Comparison of ENCODE assay signal across 8 mouse cellular contexts in genomic region chr14:56778933-56779300, GRCm38 (mm10). TPM values are rescaled to one million over a fixed set of nuclear protein-coding genes. Genes with fewer than 3 reads are reported as not detected.
A peak's percentile ranks its signal among the peaks of the same experiment; 100 is the strongest.
DNase-seq lines count a peak whose midpoint lies in the region; ATAC-seq and TF ChIP-seq lines count a peak whose summit lies in the region.

No protein-coding gene starts in this region.

- dilution Hi-C loops in CH12.LX (cut with MboI; ENCODE audit: extremely low pct_ligation_motif_present, extremely low pct_unique_long_range_greater_than_20kb, low sequenced_read_pairs): no loop called here

- H3K4me1 ChIP-seq in heart, adult 2 months (ENCODE audit: control insufficient read depth, insufficient read depth, low read length): peaks cover 5% of the 10 kb centered on the region; the same call in 1 of the 2 replicates
- H3K4me1 ChIP-seq in CH12.LX (ENCODE audit: control insufficient read depth in 1 of 2, insufficient read depth in 2 of 2): peaks cover 0 to 21% of the 10 kb centered on the region in 2 experiments; a peak in 2 of 4 replicates
- H3K4me1 ChIP-seq in forebrain, embryonic 13.5 days: peaks cover 25% of the 10 kb centered on the region
- H3K4me1 ChIP-seq in liver, embryonic 15.5 days (replicated peaks): peaks cover 39% of the 10 kb centered on the region

- in situ Hi-C loops in CH12.LX (cut with MboI; ENCODE audit: low pct_ligation_motif_present, low pct_unique_long_range_greater_than_20kb, low sequenced_read_pairs): loop anchor here (25.0 kb wide), 1 partner anchor 392 kb away; no protein-coding TSS in a partner anchor

- H3K9me3 ChIP-seq in CH12.LX (replicated peaks; ENCODE audit: low read length): no peaks in the 10 kb centered on the region
- H3K9me3 ChIP-seq in forebrain, embryonic 13.5 days (replicated peaks): no peaks in the 10 kb centered on the region
- no peaks in the 10 kb centered on the region for H3K9me3 ChIP-seq in liver, embryonic 15.5 days (replicated peaks)

- TF ChIP-seq RAD21 in CH12.LX (IDR thresholded peaks at IDR 0.05; ENCODE audit: low read depth, low read length): no peak

- H3K79me2 ChIP-seq in heart, adult 2 months (replicated peaks; ENCODE audit: control insufficient read depth, insufficient read depth, low read length): peaks cover 1% of the 10 kb centered on the region; the same call in 1 of the 2 replicates
- peaks cover 39% of the 10 kb centered on the region for H3K79me2 ChIP-seq in CH12.LX (replicated peaks; ENCODE audit: control insufficient read depth, extremely low read depth, insufficient read depth, poor library complexity, severe bottlenecking)

- TF ChIP-seq POLR2A in heart, adult 2 months (IDR thresholded peaks at IDR 0.05; ENCODE audit: insufficient read depth, low read depth, low read length): no peak
- no peak for TF ChIP-seq POLR2A in CH12.LX (IDR thresholded peaks at IDR 0.05; ENCODE audit: low read depth, low read length)

- H3K9ac ChIP-seq in heart, adult 2 months (ENCODE audit: low read depth, low read length): no peak overlapping the region
- peak overlapping the region; percentile 50 for H3K9ac ChIP-seq in CH12.LX (ENCODE audit: insufficient read depth, low read depth)
- H3K9ac ChIP-seq in forebrain, embryonic 13.5 days: peak overlapping the region; percentile 57
- H3K9ac ChIP-seq in liver, embryonic 15.5 days: peak overlapping the region; percentile 97

- WGBS in heart, adult 2 months: 25% methylated on average over 3 of the region's 3 CpGs
- WGBS in forebrain, embryonic 13.5 days: 54% methylated on average over 3 of the region's 3 CpGs
- 24% methylated on average over 3 of the region's 3 CpGs for WGBS in liver, embryonic 15.5 days (ENCODE audit: insufficient replicate concordance)

- no peak for DNase-seq in heart, adult 2 months
- DNase-seq in heart, adult 18-20 months: no peak
- DNase-seq in CH12.LX (ENCODE audit: extremely low read depth): peak; percentile 17
- no peak for DNase-seq in thymus, postnatal 4 days
- no peak for DNase-seq in cerebellum, postnatal 36 days
- no peak for DNase-seq in thymus, postnatal 14 days

- peak overlapping the region; percentile 92 for H3K27ac ChIP-seq in heart, adult 2 months
- H3K27ac ChIP-seq in CH12.LX (ENCODE audit: insufficient read depth, low read depth): no peak overlapping the region
- H3K27ac ChIP-seq in forebrain, embryonic 13.5 days: peak overlapping the region; percentile 95
- peak overlapping the region; percentile 93 for H3K27ac ChIP-seq in liver, embryonic 15.5 days (replicated peaks)

- no peaks in the 10 kb centered on the region for H3K27me3 ChIP-seq in heart, adult 2 months (ENCODE audit: control insufficient read depth, insufficient read depth, low read length)
- no peaks in the 10 kb centered on the region for H3K27me3 ChIP-seq in CH12.LX (replicated peaks)
- H3K27me3 ChIP-seq in forebrain, embryonic 13.5 days: no peaks in the 10 kb centered on the region
- H3K27me3 ChIP-seq in liver, embryonic 15.5 days: no peaks in the 10 kb centered on the region

- TF ChIP-seq EP300 in heart, adult 2 months (IDR thresholded peaks at IDR 0.05; ENCODE audit: insufficient read depth, low read depth, low read length): no peak
- no peak for TF ChIP-seq EP300 in CH12.LX (IDR thresholded peaks at IDR 0.05; ENCODE audit: low read length)

- H3K36me3 ChIP-seq in heart, adult 2 months (ENCODE audit: control insufficient read depth, insufficient read depth, low read length): no peaks in the 10 kb centered on the region; the same call in 1 of the 2 replicates
- peaks cover 0 to 3% of the 10 kb centered on the region in 2 experiments for H3K36me3 ChIP-seq in CH12.LX (replicated peaks in 1 of 2; ENCODE audit: control insufficient read depth in 1 of 2, insufficient read depth in 1 of 2, low read length in 1 of 2)
- no peaks in the 10 kb centered on the region for H3K36me3 ChIP-seq in forebrain, embryonic 13.5 days (ENCODE audit: poor library complexity, severe bottlenecking)
- H3K36me3 ChIP-seq in liver, embryonic 15.5 days (replicated peaks): peaks cover under 1% of the 10 kb centered on the region; the same call in 1 of the 2 replicates

- TF ChIP-seq CTCF in heart, adult 2 months (IDR thresholded peaks at IDR 0.05): no peak
- TF ChIP-seq CTCF in CH12.LX (conservative IDR thresholded peaks at IDR 0.05 in 1 of 2, IDR thresholded peaks at IDR 0.05 in 1 of 2; ENCODE audit: low read depth in 2 of 2, low read length in 2 of 2): no peak

- peak overlapping the region; percentile 52 for H3K4me2 ChIP-seq in CH12.LX (ENCODE audit: insufficient read depth, low read depth, poor library complexity, severe bottlenecking)
- peak overlapping the region; percentile 80 for H3K4me2 ChIP-seq in forebrain, embryonic 13.5 days
- H3K4me2 ChIP-seq in liver, embryonic 15.5 days: peak overlapping the region; percentile 73

- peak; percentile 26 for ATAC-seq in forebrain, embryonic 13.5 days
- no peak for ATAC-seq in liver, embryonic 15.5 days (ENCODE audit: insufficient read depth)

- peak overlapping the region; percentile 97 for H3K4me3 ChIP-seq in heart, adult 2 months
- H3K4me3 ChIP-seq in CH12.LX (replicated peaks in 1 of 3; ENCODE audit: low read depth in 2 of 3, low read length in 2 of 3, poor library complexity in 1 of 3): peak overlapping the region; percentile 49 to 99 (median 54)
- H3K4me3 ChIP-seq in forebrain, embryonic 13.5 days: peak overlapping the region; percentile 96
- H3K4me3 ChIP-seq in liver, embryonic 15.5 days (replicated peaks): peak overlapping the region; percentile 86

- intact Hi-C loops in heart, adult 2 months (cut with DNase I): loop anchor here (1.0 to 10.0 kb wide), 3 partner anchors 32 to 204 kb away; partner anchors contain the start of genes Cenpj, Mphosph8, Parp4 and Zmym5

TF ChIP-seq in CH12.LX, 34 proteins besides CTCF, POLR2A, EP300 and RAD21:
- TF ChIP-seq NELFE (IDR thresholded peaks at IDR 0.05; ENCODE audit: low read depth, low read length) (no peak), MAFK (IDR thresholded peaks at IDR 0.05; ENCODE audit: insufficient replicate concordance, low read length) (no peak), JUND (conservative IDR thresholded peaks at IDR 0.05; ENCODE audit: low read depth, low read length) (0 out of 2 replicates have a peak, but pooled peaks have one; percentile 3), JUN (IDR thresholded peaks at IDR 0.05; ENCODE audit: insufficient read depth, low read depth, low read length) (no peak), KAT2A (IDR thresholded peaks at IDR 0.05; ENCODE audit: insufficient replicate concordance, low read length) (no peak), UBTF (IDR thresholded peaks at IDR 0.05; ENCODE audit: low read depth, low read length) (no peak), ZC3H11A (IDR thresholded peaks at IDR 0.05; ENCODE audit: low read depth, low read length) (no peak), PAX5 (IDR thresholded peaks at IDR 0.05; ENCODE audit: low read length) (no peak), MAZ (IDR thresholded peaks at IDR 0.05; ENCODE audit: low read depth, low read length) (no peak), NRF1 (IDR thresholded peaks at IDR 0.05; ENCODE audit: low read depth, low read length) (no peak), POLR2AphosphoS2 (IDR thresholded peaks at IDR 0.05; ENCODE audit: low read depth, low read length) (no peak), TCF12 (IDR thresholded peaks at IDR 0.05; ENCODE audit: low read depth, low read length) (no peak), MAX (IDR thresholded peaks at IDR 0.05; ENCODE audit: low read length) (no peak), MXI1 (IDR thresholded peaks at IDR 0.05; ENCODE audit: low read depth, low read length) (no peak), ZMIZ1 (IDR thresholded peaks at IDR 0.05; ENCODE audit: low read depth, low read length) (no peak), CHD1 (IDR thresholded peaks at IDR 0.05; ENCODE audit: low read depth, low read length) (0 out of 2 replicates have a peak, but pooled peaks have one; percentile 56), GABPA (IDR thresholded peaks at IDR 0.05; ENCODE audit: insufficient replicate concordance, low read depth, low read length) (no peak), HCFC1 (IDR thresholded peaks at IDR 0.05; ENCODE audit: low read depth, low read length) (no peak), BHLHE40 (IDR thresholded peaks at IDR 0.05; ENCODE audit: low read depth, low read length) (no peak), MEF2A (IDR thresholded peaks at IDR 0.05; ENCODE audit: borderline replicate concordance, low read depth, low read length) (0 out of 2 replicates have a peak, but pooled peaks have one; percentile 22), USF1 (IDR thresholded peaks at IDR 0.05; ENCODE audit: low read depth, low read length) (no peak), IRF4 (IDR thresholded peaks at IDR 0.05; ENCODE audit: low read depth, low read length) (no peak), TBP (conservative IDR thresholded peaks at IDR 0.05; ENCODE audit: low read depth, low read length) (no peak), SMC3 (IDR thresholded peaks at IDR 0.05; ENCODE audit: low read depth, low read length) (no peak), MYC (IDR thresholded peaks at IDR 0.05; ENCODE audit: low read depth, low read length) (no peak), SIN3A (IDR thresholded peaks at IDR 0.05; ENCODE audit: low read length) (no peak; the same call in 1 of the 2 replicates)

RNA-seq across cellular contexts. Expression of gene Pspc1, which starts 0.8 kb away (rescaled TPM):
- total RNA-seq in heart, adult 2 months (2021): 10 to 100 TPM; 14.1 to 15.1 TPM
- 3.2 and 4.1 TPM in 2 replicates for polyA plus RNA-seq in heart, adult 2 months (2012; rRNA removed)
- total RNA-seq in heart, adult 18-20 months (2021): 10 to 100 TPM; 13.5 to 13.6 TPM
- 45.7 and 46.9 TPM in 2 replicates for total RNA-seq in CH12.LX (2012; rRNA removed)
- total RNA-seq in CH12.LX (2014; rRNA removed): 42.5 and 47.7 TPM in 2 replicates
- 125 and 134 TPM in 2 replicates for polyA plus RNA-seq in CH12.LX (2012; ENCODE audit: insufficient read length, low read depth)
- 42.9 and 52.9 TPM in 2 replicates for polyA plus RNA-seq in forebrain, embryonic 13.5 days (2015; fragmentation: Nextera tagmentation; extraction: Ambion mirVana)
- 7.9 and 9.6 TPM in 2 replicates for polyA plus RNA-seq in liver, embryonic 15.5 days (2015; fragmentation: Nextera tagmentation; extraction: Ambion mirVana)

RNA-seq across cellular contexts. Expression of gene Zmym5, which starts 32.6 kb away (rescaled TPM):
- 10 to 100 TPM; 19.2 to 21.6 TPM for total RNA-seq in heart, adult 2 months (2021)
- polyA plus RNA-seq in heart, adult 2 months (2012; rRNA removed): 5.4 and 11.3 TPM in 2 replicates
- total RNA-seq in heart, adult 18-20 months (2021): 10 to 100 TPM; 19.0 to 21.6 TPM
- total RNA-seq in CH12.LX (2012; rRNA removed): 6.0 and 6.5 TPM in 2 replicates
- 12.1 and 15.5 TPM in 2 replicates for total RNA-seq in CH12.LX (2014; rRNA removed)
- 13.2 and 13.8 TPM in 2 replicates for polyA plus RNA-seq in CH12.LX (2012; ENCODE audit: insufficient read length, low read depth)
- 31.6 and 32.5 TPM in 2 replicates for polyA plus RNA-seq in forebrain, embryonic 13.5 days (2015; fragmentation: Nextera tagmentation; extraction: Ambion mirVana)
- polyA plus RNA-seq in liver, embryonic 15.5 days (2015; fragmentation: Nextera tagmentation; extraction: Ambion mirVana): 7.8 and 8.0 TPM in 2 replicates
